8 mouse cellular contexts compared by ENCODE assay signal in genomic region chr13:80884377-80884983, GRCm38 (mm10). TPM values are rescaled to one million over a fixed set of nuclear protein-coding genes. Genes with fewer than 3 reads are reported as not detected.
A peak's percentile ranks its signal among the peaks of the same experiment; 100 is the strongest.
DNase-seq lines count a peak whose midpoint lies in the region; ATAC-seq and TF ChIP-seq lines count a peak whose summit lies in the region.

No protein-coding gene starts in this region.

- H3K36me3 ChIP-seq in C2C12 (ENCODE audit: control insufficient read depth, insufficient read depth): peaks cover 23% of the 10 kb centered on the region
- H3K36me3 ChIP-seq in heart, embryonic 14.5 days (ENCODE audit: control insufficient read depth, insufficient read depth, low read length): peaks cover 21% of the 10 kb centered on the region
- H3K36me3 ChIP-seq in liver, embryonic 12.5 days: peaks cover 14% of the 10 kb centered on the region
- 0 out of 2 replicates have a peak, but pooled peaks cover 9% of the 10 kb centered on the region for H3K36me3 ChIP-seq in stomach, embryonic 16.5 days (ENCODE audit: control insufficient read depth, insufficient read depth, low read length)

- peak overlapping the region; percentile 99 to 100 for H3K27ac ChIP-seq in heart, embryonic 14.5 days (replicated peaks in 1 of 2; ENCODE audit: control insufficient read depth in 1 of 2, insufficient read depth in 1 of 2, low read depth in 2 of 2, low read length in 2 of 2)
- H3K27ac ChIP-seq in liver, embryonic 12.5 days: peak overlapping the region; percentile 100
- peak overlapping the region; percentile 100 for H3K27ac ChIP-seq in stomach, embryonic 16.5 days (ENCODE audit: low read length)

- 0% methylated on average over 15 of the region's 15 CpGs for WGBS in heart, embryonic 14.5 days
- under 1% methylated on average over 15 of the region's 15 CpGs for WGBS in liver, embryonic 12.5 days (ENCODE audit: insufficient replicate concordance)
- 0% methylated on average over 15 of the region's 15 CpGs for WGBS in stomach, embryonic 16.5 days

- H3K27me3 ChIP-seq in C2C12 (ENCODE audit: control insufficient read depth, insufficient read depth, insufficient read length): no peaks in the 10 kb centered on the region
- no peaks in the 10 kb centered on the region for H3K27me3 ChIP-seq in heart, embryonic 14.5 days (ENCODE audit: control insufficient read depth, insufficient read depth, low read length)
- no peaks in the 10 kb centered on the region for H3K27me3 ChIP-seq in liver, embryonic 12.5 days (replicated peaks)
- no peaks in the 10 kb centered on the region for H3K27me3 ChIP-seq in stomach, embryonic 16.5 days (ENCODE audit: control insufficient read depth, insufficient read depth, low read length)

- TF ChIP-seq POLR2A in brain, embryonic 14.5 days (IDR thresholded peaks at IDR 0.05; ENCODE audit: borderline replicate concordance, extremely low read depth, insufficient read depth, insufficient read length, poor library complexity, severe bottlenecking): 0 out of 2 replicates have a peak, but pooled peaks have one; percentile 4

- peak overlapping the region; percentile 53 for H3K4me3 ChIP-seq in C2C12 (ENCODE audit: insufficient read depth, poor library complexity, severe bottlenecking)
- H3K4me3 ChIP-seq in heart, embryonic 14.5 days (ENCODE audit: control insufficient read depth in 1 of 2, insufficient read depth in 1 of 2, low read depth in 1 of 2, low read length in 2 of 2): peak overlapping the region; percentile 67 to 75
- H3K4me3 ChIP-seq in liver, embryonic 12.5 days: peak overlapping the region; percentile 77
- H3K4me3 ChIP-seq in stomach, embryonic 16.5 days (replicated peaks; ENCODE audit: low read length): peak overlapping the region; percentile 89

- peaks cover 27% of the 10 kb centered on the region for H3K79me3 ChIP-seq in C2C12 (ENCODE audit: low read depth)

- no peak for TF ChIP-seq CTCF in C2C12 (IDR thresholded peaks at IDR 0.05; ENCODE audit: control insufficient read depth, insufficient read depth, insufficient read length)
- no peak for TF ChIP-seq CTCF in brain, embryonic 14.5 days (IDR thresholded peaks at IDR 0.05; ENCODE audit: borderline replicate concordance, extremely low read depth, insufficient read depth, insufficient read length)

- H3K9me3 ChIP-seq in heart, embryonic 14.5 days (ENCODE audit: control insufficient read depth, low read length): no peaks in the 10 kb centered on the region
- H3K9me3 ChIP-seq in liver, embryonic 12.5 days (replicated peaks): no peaks in the 10 kb centered on the region
- H3K9me3 ChIP-seq in stomach, embryonic 16.5 days (replicated peaks; ENCODE audit: control insufficient read depth, low read length): no peaks in the 10 kb centered on the region

- H3ac ChIP-seq in C2C12 (ENCODE audit: control insufficient read depth, insufficient read length, low read depth): peak overlapping the region; percentile 52

- peak; percentile 98 for DNase-seq in brain, embryonic 14.5 days (ENCODE audit: low read depth)
- peak; percentile 83 for DNase-seq in kidney, postnatal 10 days
- peak; percentile 79 for DNase-seq in natural killer cell, adult 2 months (ENCODE audit: low spot score in 2 of 2)

- peaks cover 42% of the 10 kb centered on the region for H3K79me2 ChIP-seq in C2C12 (ENCODE audit: control insufficient read depth, insufficient read depth)

- ATAC-seq in erythroid progenitor cell, adult 5-6 weeks (replicated peaks; ENCODE audit: low FRiP score, poor library complexity, severe bottlenecking): peak; percentile 37
- no peak for ATAC-seq in heart, embryonic 14.5 days (ENCODE audit: insufficient number of reproducible peaks, insufficient read depth, low FRiP score, low read depth)
- ATAC-seq in liver, embryonic 12.5 days: no peak
- ATAC-seq in stomach, embryonic 16.5 days (ENCODE audit: insufficient read depth, low FRiP score): no peak

- peaks cover 3 to 12% of the 10 kb centered on the region in 2 experiments; a peak in 1 of 4 replicates for H3K4me1 ChIP-seq in heart, embryonic 14.5 days (ENCODE audit: control insufficient read depth in 2 of 2, insufficient read depth in 2 of 2, low read length in 2 of 2)
- peaks cover 5% of the 10 kb centered on the region; the same call in 1 of the 2 replicates for H3K4me1 ChIP-seq in liver, embryonic 12.5 days
- peaks cover 9% of the 10 kb centered on the region for H3K4me1 ChIP-seq in stomach, embryonic 16.5 days (ENCODE audit: control insufficient read depth, insufficient read depth, low read length)

- H3K9ac ChIP-seq in heart, embryonic 14.5 days (ENCODE audit: low read length): peak overlapping the region; percentile 97
- peak overlapping the region; percentile 97 for H3K9ac ChIP-seq in liver, embryonic 12.5 days
- H3K9ac ChIP-seq in stomach, embryonic 16.5 days (ENCODE audit: low read length): peak overlapping the region; percentile 100

- H3K4me2 ChIP-seq in heart, embryonic 14.5 days (ENCODE audit: low read length): peak overlapping the region; percentile 78
- H3K4me2 ChIP-seq in liver, embryonic 12.5 days: peak overlapping the region; percentile 70
- H3K4me2 ChIP-seq in stomach, embryonic 16.5 days (ENCODE audit: low read depth, low read length): peak overlapping the region; percentile 48

TF ChIP-seq in C2C12, 6 proteins besides CTCF, POLR2A, EP300 and RAD21:
- TF ChIP-seq MYOD1 (IDR thresholded peaks at IDR 0.05; ENCODE audit: control insufficient read depth, insufficient read length, low read depth) (no peak), CEBPB (IDR thresholded peaks at IDR 0.05; ENCODE audit: low read depth) (no peak), MAX (IDR thresholded peaks at IDR 0.05) (peak; percentile 11), USF1 (IDR thresholded peaks at IDR 0.05; ENCODE audit: low read depth) (peak; percentile 89)

RNA-seq across cellular contexts. Expression of gene Arrdc3, which starts 1.3 kb away (rescaled TPM):
- 3.2 TPM for polyA plus RNA-seq in C2C12 (2012; fragmentation: generic; extraction: Trizol)
- polyA plus RNA-seq in brain, embryonic 14.5 days (2012; rRNA removed): 54.4 and 58.4 TPM in 2 replicates
- 94.1 and 150 TPM in 2 replicates for total RNA-seq in erythroid progenitor cell, adult 5-6 weeks (2015; ENCODE audit: low replicate concordance)
- 148 and 176 TPM in 2 replicates for total RNA-seq in erythroid progenitor cell, adult 5-6 weeks (2017; ENCODE audit: low replicate concordance)
- 56.2 and 58.1 TPM in 2 replicates for polyA plus RNA-seq in heart, embryonic 14.5 days (2014; fragmentation: Nextera tagmentation; extraction: Ambion mirVana)
- polyA plus RNA-seq in liver, embryonic 12.5 days (2016; fragmentation: Nextera tagmentation; extraction: Ambion mirVana): 18.8 and 21.5 TPM in 2 replicates
- polyA plus RNA-seq in stomach, embryonic 16.5 days (2015; fragmentation: Nextera tagmentation; extraction: Ambion mirVana): 54.3 and 54.8 TPM in 2 replicates
